ENCODE assay signal across 8 mouse cellular contexts in the genomic region with DNA sequence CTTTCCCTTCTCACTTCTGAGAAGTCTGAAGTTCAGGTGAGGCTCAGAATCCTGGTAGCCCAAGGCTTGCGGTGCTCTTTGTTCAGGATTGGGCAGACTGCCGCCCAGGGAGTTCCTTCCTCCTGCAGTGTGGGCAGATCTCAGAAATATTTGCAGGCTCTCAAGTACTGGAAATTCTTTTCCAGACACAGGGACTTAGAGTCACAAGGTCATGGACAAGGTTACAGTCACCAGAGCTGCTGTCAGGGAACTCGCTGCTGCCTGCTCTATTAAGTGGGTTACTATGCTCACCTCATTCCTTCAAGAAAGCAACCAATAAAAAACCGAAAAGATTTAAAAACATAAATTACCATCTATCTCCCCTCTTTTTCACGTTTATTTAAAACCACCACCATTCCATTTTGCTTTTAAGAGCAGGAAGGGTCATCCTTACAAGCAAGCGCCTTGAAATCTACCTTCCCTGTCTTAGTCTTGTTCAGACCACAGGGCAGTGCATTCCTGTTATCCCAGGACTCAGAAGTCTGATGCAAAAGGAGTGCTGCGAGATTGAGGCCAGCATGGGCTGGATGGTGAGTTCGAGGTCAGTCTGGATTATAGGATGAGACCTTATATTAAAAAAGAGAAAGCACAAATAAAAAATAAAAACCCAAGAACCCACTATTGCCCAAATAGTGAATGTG. TPM values are rescaled to one million over a fixed set of nuclear protein-coding genes. Genes with fewer than 3 reads are reported as not detected.
A peak's percentile ranks its signal among the peaks of the same experiment; 100 is the strongest.
DNase-seq lines count a peak whose midpoint lies in the region; ATAC-seq lines count a peak whose summit lies in the region.

No protein-coding gene starts in this region.

- H3K4me1 ChIP-seq in kidney, embryonic 14.5 days (ENCODE audit: control insufficient read depth, insufficient read depth, low read length), result no peaks in the 10 kb centered on the region
- no peaks in the 10 kb centered on the region for H3K4me1 ChIP-seq in brown adipose tissue, adult 24 weeks (ENCODE audit: control insufficient read depth, insufficient read depth, insufficient read length, low read length)
- H3K4me1 ChIP-seq in hindbrain, embryonic 13.5 days (replicated peaks), result peaks cover 38% of the 10 kb centered on the region
- peaks cover 41% of the 10 kb centered on the region for H3K4me1 ChIP-seq in midbrain, embryonic 15.5 days

- H3K27me3 ChIP-seq in kidney, embryonic 14.5 days (ENCODE audit: control insufficient read depth, insufficient read depth, low read length), result no peaks in the 10 kb centered on the region
- H3K27me3 ChIP-seq in hindbrain, embryonic 13.5 days, result no peaks in the 10 kb centered on the region
- H3K27me3 ChIP-seq in midbrain, embryonic 15.5 days (replicated peaks), result no peaks in the 10 kb centered on the region

- H3K27ac ChIP-seq in kidney, embryonic 14.5 days (ENCODE audit: low read depth, low read length), result no peak overlapping the region
- peak overlapping the region; percentile 69 for H3K27ac ChIP-seq in brown adipose tissue, adult 24 weeks (replicated peaks; ENCODE audit: low read depth, low read length)
- H3K27ac ChIP-seq in hindbrain, embryonic 13.5 days, result peak overlapping the region; percentile 81
- peak overlapping the region; percentile 83 for H3K27ac ChIP-seq in midbrain, embryonic 15.5 days

- H3K9me3 ChIP-seq in kidney, embryonic 14.5 days (ENCODE audit: control insufficient read depth, low read length), result no peaks in the 10 kb centered on the region
- no peaks in the 10 kb centered on the region for H3K9me3 ChIP-seq in hindbrain, embryonic 13.5 days
- H3K9me3 ChIP-seq in midbrain, embryonic 15.5 days, result no peaks in the 10 kb centered on the region

- no peaks in the 10 kb centered on the region for H3K36me3 ChIP-seq in kidney, embryonic 14.5 days (ENCODE audit: control insufficient read depth, insufficient read depth, low read length)
- H3K36me3 ChIP-seq in hindbrain, embryonic 13.5 days, result no peaks in the 10 kb centered on the region
- H3K36me3 ChIP-seq in midbrain, embryonic 15.5 days (replicated peaks), result no peaks in the 10 kb centered on the region

- peak overlapping the region; percentile 90; the same call in 1 of the 2 replicates for H3K9ac ChIP-seq in kidney, embryonic 14.5 days (ENCODE audit: low read depth, low read length)
- H3K9ac ChIP-seq in hindbrain, embryonic 13.5 days, result peak overlapping the region; percentile 93
- peak overlapping the region; percentile 87 for H3K9ac ChIP-seq in midbrain, embryonic 15.5 days

- peak overlapping the region; percentile 90 for H3K4me3 ChIP-seq in kidney, embryonic 14.5 days (ENCODE audit: low read length)
- peak overlapping the region; percentile 83 for H3K4me3 ChIP-seq in brown adipose tissue, adult 24 weeks (ENCODE audit: insufficient read depth, low read depth, low read length)
- H3K4me3 ChIP-seq in hindbrain, embryonic 13.5 days, result peak overlapping the region; percentile 91
- peak overlapping the region; percentile 93 for H3K4me3 ChIP-seq in midbrain, embryonic 15.5 days

- peak; percentile 34; the same call in 1 of the 2 replicates for ATAC-seq in kidney, embryonic 14.5 days (ENCODE audit: low FRiP score, low TSS enrichment)
- no peak; the same call in 1 of the 2 replicates for ATAC-seq in hindbrain, embryonic 13.5 days (ENCODE audit: low FRiP score)
- ATAC-seq in midbrain, embryonic 15.5 days (replicated peaks), result peak; percentile 38
- ATAC-seq in megakaryocyte-erythroid progenitor cell, adult 5-6 weeks (replicated peaks; ENCODE audit: low FRiP score, low TSS enrichment, poor library complexity, severe bottlenecking), result no peak

- peak overlapping the region; percentile 92 for H3K4me2 ChIP-seq in kidney, embryonic 14.5 days (replicated peaks; ENCODE audit: low read depth, low read length)
- peak overlapping the region; percentile 98 for H3K4me2 ChIP-seq in hindbrain, embryonic 13.5 days
- H3K4me2 ChIP-seq in midbrain, embryonic 15.5 days, result peak overlapping the region; percentile 92

- DNase-seq in kidney, adult 9 months, result no peak
- no peak for DNase-seq in spleen, postnatal 36 days (ENCODE audit: low spot score in 2 of 2)
- no peak for DNase-seq in layer of hippocampus, adult 9-11 months

- WGBS in kidney, embryonic 14.5 days, result 50% methylated on average over 8 of the region's 8 CpGs
- 57% methylated on average over 8 of the region's 8 CpGs for WGBS in hindbrain, embryonic 13.5 days
- 54% methylated on average over 8 of the region's 8 CpGs for WGBS in midbrain, embryonic 15.5 days

RNA-seq across cellular contexts. Expression of a gene that starts 0.6 kb away (rescaled TPM):
- polyA plus RNA-seq in kidney, embryonic 14.5 days (2014; fragmentation: Nextera tagmentation; extraction: Ambion mirVana), result 41.6 and 57.7 TPM in 2 replicates
- 34.1 and 54.4 TPM in 2 replicates for polyA plus RNA-seq in brown adipose tissue, adult 24 weeks (2012; ENCODE audit: insufficient read depth, insufficient read length, missing spikeins)
- 49.9 and 52.8 TPM in 2 replicates for polyA plus RNA-seq in hindbrain, embryonic 13.5 days (2015; fragmentation: Nextera tagmentation; extraction: Ambion mirVana)
- polyA plus RNA-seq in midbrain, embryonic 15.5 days (2015; fragmentation: Nextera tagmentation; extraction: Ambion mirVana), result 67.4 and 78.1 TPM in 2 replicates
- 9.5 and 12.4 TPM in 2 replicates for total RNA-seq in megakaryocyte-erythroid progenitor cell, adult 5-6 weeks (2014; fragmentation: Nextera tagmentation)
- 1.9 and 6.8 TPM in 2 replicates for total RNA-seq in megakaryocyte-erythroid progenitor cell, adult 5-6 weeks (2017)

Comparison
In these comparisons a context has a peak if more than half of its experiments do, and no peak if none do; other contexts are left out.
1. ATAC-seq: peak in kidney, embryonic 14.5 days (single experiment) and midbrain, embryonic 15.5 days (single experiment); none in hindbrain, embryonic 13.5 days (single experiment) and megakaryocyte-erythroid progenitor cell, adult 5-6 weeks (single experiment).
2. Peak in every context shown above with its lines, with median percentiles within 50 percentile points of each other: H3K4me2 ChIP-seq, H3K4me3 ChIP-seq and H3K9ac ChIP-seq.